Mouse (Mus musculus) urinary bladder, adult 18-20 months (tissue): ENCODE results near the gene Rspry1.

Experiments
- DNase-seq, 2 experiments: peaks; one replicate each; pipeline ENCODE4 v3.0.0; 2022; ENCODE audit warnings: low spot score in 2 of 2, mixed read lengths in 2 of 2

Gene Rspry1

DNA sequence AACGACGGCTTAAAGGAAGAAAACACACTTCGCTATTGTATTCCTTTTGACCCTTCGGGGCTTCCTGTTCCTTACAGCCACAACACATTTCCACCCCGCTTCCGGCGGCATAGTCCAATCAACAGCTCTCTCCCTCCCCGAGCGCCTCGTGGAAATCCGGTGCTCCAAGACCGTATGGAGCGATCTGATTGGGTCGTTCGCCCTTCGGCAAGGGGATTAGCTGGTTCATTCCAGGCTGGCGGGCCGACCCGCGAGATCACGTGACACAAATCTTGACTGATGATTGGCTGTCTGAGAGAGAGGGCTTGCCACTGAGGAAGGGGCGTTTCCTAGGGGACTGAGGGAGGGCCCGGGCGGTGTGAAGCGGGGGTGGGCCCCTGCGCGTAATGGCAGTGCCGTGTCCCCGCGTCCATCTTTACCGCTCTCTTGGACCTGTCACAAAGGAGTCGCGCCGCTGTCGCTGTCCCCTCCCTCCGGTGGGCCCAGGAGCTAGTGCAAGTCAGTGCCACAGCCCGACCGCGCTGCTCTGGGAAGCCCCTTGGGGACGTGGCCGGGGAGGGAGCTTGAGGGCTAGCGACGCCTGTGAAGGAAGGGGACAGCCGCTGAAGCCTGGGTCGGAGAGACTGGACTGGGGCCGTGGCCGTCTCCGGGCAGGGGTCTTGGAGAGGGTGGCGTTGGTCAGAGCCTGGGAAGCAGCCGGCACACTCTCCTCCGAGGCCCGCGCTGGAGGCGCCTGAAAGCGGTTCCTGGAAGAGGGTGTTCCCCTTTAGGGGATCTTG lies at the start of gene Rspry1, which contains the start of gene Fam192a:
Gene Rspry1, plus strand, starts transcription at position 331 of the 779 bp plus-strand sequence.
Gene Fam192a, minus strand, starts transcription at position 391 of the 779 bp plus-strand sequence.
- DNase-seq = peak; percentile 90 to 100

- DNase-seq = no peak
Observed at GRCm38 (mm10) chr8:94552696-94553095, 49.0 kb upstream of the Rspry1 start.

GRCm38 (mm10) chr8:94557281-94557680 lies 44.5 kb upstream of the Rspry1 start:
- DNase-seq = no peak

DNA sequence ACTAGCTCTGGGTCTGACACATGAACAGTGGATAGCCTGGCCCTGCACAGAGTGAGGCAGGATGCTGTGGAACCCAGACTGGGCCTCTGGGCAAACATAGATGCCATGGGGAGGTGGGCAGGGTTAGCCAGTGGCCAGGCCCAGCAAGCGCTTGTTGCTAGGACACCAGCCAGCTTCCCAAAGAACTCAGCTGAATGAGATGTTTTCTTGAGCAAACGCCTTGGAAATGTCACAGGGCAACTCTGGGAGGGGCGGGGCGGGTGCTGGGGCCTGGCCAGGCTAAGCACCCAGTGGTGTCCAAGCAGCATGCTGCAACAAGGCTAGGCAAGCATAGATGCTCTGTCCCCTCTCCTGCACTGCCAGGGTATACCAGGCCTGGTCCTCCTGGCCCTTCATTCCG lies 40.5 kb upstream of the Rspry1 start:
- no peak for DNase-seq

DNA sequence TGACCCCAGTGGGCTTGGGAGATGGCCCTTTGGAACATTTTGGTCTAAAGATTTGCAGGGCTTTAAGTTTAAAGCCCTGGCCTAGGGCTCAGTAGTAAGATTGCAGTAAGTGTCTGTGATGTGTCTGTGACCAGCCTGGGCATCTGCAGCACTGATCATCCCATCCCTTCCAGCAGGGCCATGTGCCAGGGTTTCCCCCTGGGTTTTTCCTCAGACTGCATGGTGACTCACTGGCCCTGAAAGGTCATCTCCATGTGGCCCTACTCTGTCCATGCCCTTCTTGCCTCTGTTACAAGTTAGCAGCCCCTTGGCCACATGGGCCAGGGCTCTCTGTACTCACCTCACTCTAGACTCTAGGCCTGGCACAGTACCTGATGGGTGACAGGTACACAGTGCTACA lies 37.3 kb upstream of the Rspry1 start:
- no peak for DNase-seq

DNA sequence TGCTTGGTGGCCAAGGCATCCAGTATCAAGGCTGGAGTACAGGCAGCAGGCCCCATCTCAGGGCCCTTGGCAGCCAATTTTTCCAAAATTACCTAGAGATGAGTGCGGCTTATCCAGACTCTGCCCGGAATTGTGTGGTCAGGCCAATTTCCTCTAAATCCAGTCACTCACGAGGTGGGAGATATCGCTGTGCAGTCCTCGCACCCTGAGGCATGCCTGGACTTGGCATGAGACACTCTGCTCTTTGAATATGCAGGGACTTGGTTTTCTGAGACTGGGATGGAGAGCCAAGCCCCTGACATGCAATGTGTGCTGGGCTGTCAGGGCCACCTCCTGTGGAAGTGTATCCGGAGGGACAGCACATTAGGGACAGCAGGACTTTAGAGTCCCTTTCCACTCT lies 35.7 kb upstream of the Rspry1 start:
- no peak for DNase-seq

- no peak for DNase-seq
Observed at GRCm38 (mm10) chr8:94566446-94567158, 35.1 kb upstream of the Rspry1 start.

- no peak for DNase-seq
Observed at GRCm38 (mm10) chr8:94567159-94567849, 34.4 kb upstream of the Rspry1 start.

DNA sequence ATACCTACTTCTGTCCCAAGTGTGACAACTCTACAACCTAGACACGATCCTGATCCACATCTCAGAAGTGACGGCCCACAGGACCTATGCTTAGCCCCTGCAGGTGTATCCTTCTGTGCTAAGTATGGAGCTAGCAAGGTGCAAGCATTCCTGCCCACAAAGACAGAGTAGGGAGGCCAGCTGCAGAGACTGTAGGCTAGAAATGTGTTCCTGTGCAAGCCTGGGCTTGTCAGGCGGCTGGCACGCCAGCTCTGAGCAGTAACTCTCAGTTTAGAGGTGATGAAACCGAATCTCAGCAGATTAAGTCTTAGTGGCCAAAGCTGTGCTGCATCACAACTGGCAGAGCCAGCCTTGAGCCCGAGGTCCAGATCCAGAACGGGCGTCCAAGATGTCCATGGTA lies 33.6 kb upstream of the Rspry1 start:
- peak in 1 of 2 experiments; percentile 14 for DNase-seq

DNA sequence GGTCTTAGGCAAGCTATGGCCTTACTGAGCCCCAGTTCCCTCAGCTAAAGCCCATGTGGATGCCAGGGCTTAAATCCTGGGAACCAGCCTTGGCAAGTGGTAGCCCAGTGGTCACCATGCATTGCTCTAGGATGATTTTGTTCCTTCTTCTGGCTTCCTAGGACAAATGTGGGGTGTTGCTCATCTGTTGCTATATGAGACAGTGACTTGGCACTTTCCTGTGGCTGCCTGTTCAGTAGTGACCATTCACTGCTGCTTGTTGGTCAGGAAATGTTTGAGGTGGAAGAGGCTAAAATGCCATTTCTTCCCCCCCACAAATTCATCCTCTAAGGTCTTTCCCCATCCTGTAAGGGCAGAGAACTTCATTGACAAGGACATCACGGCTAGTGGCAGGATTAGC lies 32.3 kb upstream of the Rspry1 start:
- DNase-seq = no peak

GRCm38 (mm10) chr8:94571896-94572295 lies 29.8 kb upstream of the Rspry1 start:
- DNase-seq = no peak

- no peak for DNase-seq
Observed at GRCm38 (mm10) chr8:94574159-94574907, 27.4 kb upstream of the Rspry1 start.

DNA sequence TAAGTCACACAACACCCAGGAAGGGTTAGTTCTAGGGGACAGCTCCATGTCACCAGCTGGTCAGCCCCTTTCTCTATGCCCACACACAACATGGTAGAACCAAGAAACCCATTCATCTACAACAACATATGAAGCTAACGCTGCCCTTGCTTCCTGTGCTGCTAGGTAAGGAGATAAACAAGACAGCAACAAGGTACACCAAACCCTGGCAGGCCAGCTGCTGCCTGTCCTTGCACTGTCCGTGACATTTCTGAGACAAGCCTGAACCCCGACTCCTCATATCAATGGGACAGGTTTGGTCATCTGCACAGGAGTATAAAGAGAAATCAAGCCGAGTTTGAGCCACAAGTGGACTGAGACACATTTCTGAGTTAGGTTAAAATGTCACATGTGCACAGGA lies 26.6 kb upstream of the Rspry1 start:
- no peak for DNase-seq

- DNase-seq = no peak
Observed at GRCm38 (mm10) chr8:94581820-94582483, 19.8 kb upstream of the Rspry1 start.

- no peak for DNase-seq
Observed at GRCm38 (mm10) chr8:94582569-94582968, 19.2 kb upstream of the Rspry1 start.

DNA sequence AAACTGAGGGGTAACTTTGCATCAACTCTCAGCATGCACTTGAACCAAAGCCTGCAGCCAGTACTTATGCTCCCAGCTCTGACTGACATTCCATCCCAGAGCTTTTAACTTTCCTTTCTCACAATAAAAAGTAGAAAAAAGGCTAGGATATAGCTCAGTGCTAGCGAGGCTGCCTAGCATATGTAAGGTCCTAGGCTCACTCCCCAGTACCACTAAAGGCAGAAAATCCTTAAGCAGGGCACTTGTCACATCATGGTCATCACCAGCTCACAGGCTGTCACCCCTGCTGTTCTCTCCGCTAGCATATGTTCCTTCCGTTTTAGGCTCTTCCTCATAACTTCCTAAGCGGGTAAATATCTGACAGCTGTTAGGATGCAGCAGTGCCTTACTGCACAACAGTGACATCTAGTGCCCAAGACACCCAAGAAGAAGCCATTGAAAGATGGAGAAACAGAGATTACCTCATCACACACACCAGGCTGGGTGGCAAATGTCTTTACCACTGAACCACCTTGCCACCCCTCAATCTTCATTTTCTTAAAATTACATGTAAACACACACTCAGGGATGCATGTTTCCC lies 17.4 kb upstream of the Rspry1 start:
- DNase-seq = no peak

GRCm38 (mm10) chr8:94591691-94592090 lies 10.0 kb upstream of the Rspry1 start:
- DNase-seq = no peak

DNA sequence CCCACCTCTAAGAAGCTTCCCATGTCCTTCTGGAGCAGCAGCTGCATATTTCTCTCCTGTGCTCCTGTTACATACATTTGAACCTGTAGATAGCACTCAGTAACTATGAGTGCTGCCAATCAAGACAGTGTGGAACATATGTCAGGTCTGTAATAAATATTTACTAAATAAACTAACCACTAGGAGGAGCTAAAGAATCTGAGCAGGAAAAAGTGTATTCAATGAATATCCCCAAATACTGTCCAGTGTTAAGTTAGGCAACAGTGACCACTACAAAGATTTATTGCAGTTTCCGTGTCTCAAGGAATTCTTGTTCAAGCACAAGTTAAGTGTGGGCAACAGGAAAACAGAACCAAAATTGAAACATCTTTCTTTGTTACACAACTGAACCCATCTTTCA lies 7.5 kb upstream of the Rspry1 start:
- DNase-seq = no peak

DNA sequence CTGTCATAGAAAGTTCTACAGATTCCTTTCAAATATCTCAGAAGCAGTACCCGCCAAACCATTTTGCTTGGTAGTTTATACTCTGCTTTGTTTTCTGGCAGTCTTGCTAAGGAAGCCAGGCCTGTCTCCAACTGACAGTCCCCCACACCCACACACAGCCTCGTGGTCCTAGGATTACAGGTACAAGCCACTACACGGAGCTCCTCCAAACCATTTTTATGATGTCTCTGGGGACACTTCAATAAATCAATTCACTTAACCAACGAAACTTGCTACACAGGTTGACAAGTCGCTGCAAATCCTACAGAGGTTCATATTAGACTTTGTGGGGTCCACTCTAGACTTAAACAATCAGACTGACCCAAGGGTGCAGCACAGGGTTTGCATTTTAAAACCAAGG lies 1.3 kb upstream of the Rspry1 start:
- DNase-seq = no peak

DNA sequence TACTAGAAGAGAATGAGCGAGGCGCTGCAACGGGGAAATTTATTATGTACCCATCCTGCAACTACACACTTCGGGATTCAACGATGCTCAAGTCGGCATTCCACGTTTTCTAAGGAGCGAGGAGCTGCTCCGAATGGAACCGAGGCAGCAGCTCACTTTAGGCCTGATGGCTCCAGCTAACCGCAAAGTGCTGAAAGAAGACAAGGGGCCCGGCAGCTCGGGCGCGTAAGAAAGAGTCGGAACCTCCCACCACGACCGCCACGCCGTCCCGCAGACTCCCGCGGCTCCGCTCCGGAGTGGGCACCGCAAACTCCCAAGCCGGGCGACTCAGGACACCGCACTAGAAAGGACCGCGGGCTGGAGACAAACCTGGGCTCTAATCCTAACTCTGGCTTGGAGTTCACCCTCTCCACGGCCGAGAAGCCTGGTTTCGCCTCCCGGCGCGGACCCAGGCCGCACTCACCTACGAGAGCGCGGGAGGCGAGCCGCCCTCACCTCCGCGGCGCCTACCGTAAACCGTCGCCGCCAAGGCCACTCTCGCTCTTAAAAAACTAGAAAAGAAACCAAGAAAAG lies 617 bp upstream of the Rspry1 start:
- no peak for DNase-seq
